Mouse (Mus musculus) E14TG2a.4 (cell line): Measurements from ENCODE around the gene 1500011B03Rik.

Experiments
- CTCF ChIP-seq: conservative IDR thresholded peaks from 2 replicates; pipeline ENCODE4 v1.5.1; 2014; ENCODE audit warnings: low read length
- POU5F1 ChIP-seq: IDR thresholded peaks from 2 replicates; pipeline ENCODE4 v1.6.1; 2014; ENCODE audit warnings: low read length, borderline replicate concordance

- TF ChIP-seq CTCF, result peak; percentile 85
- no peak for TF ChIP-seq POU5F1
These were observed 929 bp upstream of the 1500011B03Rik start for GRCm38 (mm10) chr5:114824197-114824596.
